Mouse (Mus musculus) liver, adult 2 months (tissue): ENCODE measurements around the gene Rps24. TPM values are rescaled to one million over a fixed set of nuclear protein-coding genes. Genes with fewer than 3 reads are reported as not detected.
A peak's percentile ranks its signal among the peaks of the same experiment; 100 is the strongest.

ENCODE experiments used
- DNase-seq: peaks from one replicate; pipeline ENCODE4 v3.0.0-alpha.2; 2011; ENCODE audit warnings: low read depth, low spot score; ENCODE audit errors: extremely low read depth
- H3K27ac ChIP-seq: fragments of 200-500 bp; replicated peaks from 2 replicates; pipeline ENCODE4 v1.5.1; 2012; ENCODE audit warnings: low read depth, mild to moderate bottlenecking, control low read depth, inconsistent platforms, low read length; ENCODE audit not compliant: insufficient read depth
- H3K27me3 ChIP-seq: fragments of 200-500 bp; 2 replicates; pipeline ENCODE4 v1.6.1; 2012; ENCODE audit warnings: mild to moderate bottlenecking, moderate library complexity, low read length, inconsistent platforms; ENCODE audit not compliant: control insufficient read depth, insufficient read depth
- H3K36me3 ChIP-seq: fragments of 200-500 bp; 2 replicates; pipeline ENCODE4 v1.6.1; 2012; ENCODE audit warnings: low read length, inconsistent platforms; ENCODE audit not compliant: control insufficient read depth, insufficient read depth
- H3K4me1 ChIP-seq: fragments of 200-500 bp; 2 replicates; pipeline ENCODE4 v1.6.1; 2011; ENCODE audit warnings: low read length; ENCODE audit not compliant: control insufficient read depth, insufficient read depth
- H3K4me3 ChIP-seq: fragments of 200-500 bp; 2 replicates; pipeline ENCODE4 v1.5.1; 2011; ENCODE audit warnings: low read depth, mild to moderate bottlenecking, control low read depth, low read length, moderate library complexity; ENCODE audit not compliant: insufficient read depth
- H3K79me2 ChIP-seq: fragments of 200-500 bp; 2 replicates; pipeline ENCODE4 v1.6.1; 2012; ENCODE audit warnings: inconsistent platforms, mild to moderate bottlenecking, low read length, moderate library complexity; ENCODE audit not compliant: control insufficient read depth, insufficient read depth
- H3K9ac ChIP-seq: fragments of 200-500 bp; 2 replicates; pipeline ENCODE4 v1.6.1; 2012; ENCODE audit warnings: low read depth, mild to moderate bottlenecking, control low read depth, inconsistent platforms, low read length
- CTCF ChIP-seq: fragments of 200-500 bp; IDR thresholded peaks from 2 replicates; pipeline ENCODE4 v1.5.1; 2011; ENCODE audit warnings: low read depth, low read length, control low read depth
- POLR2A ChIP-seq: fragments of 200-500 bp; IDR thresholded peaks from 2 replicates; pipeline ENCODE4 v1.6.1; 2011; ENCODE audit warnings: low read length, control low read depth; ENCODE audit not compliant: insufficient read depth; ENCODE audit errors: extremely low read depth
- WGBS: fragments of 180-500 bp; shearing (Covaris S2); methylation state at CpG from one replicate; pipeline ENCODE4 v1.1.7; 2018; 5-methylcytosine and 5-hydroxymethylcytosine counted together
- polyA plus RNA-seq: library from polyadenylated mRNA; depleted of rRNA; stranded (reverse); fragments of >200 nt; gene quantifications from 2 replicates; pipeline ENCODE4 v1.2.3, GENCODE M21; 2012
- total RNA-seq: library from RNA; depleted of rRNA; stranded (reverse); fragments of >200 nt; gene quantifications from 2 replicates; pipeline ENCODE4 v1.2.3, GENCODE M21; 2014

The Rps24 gene
- total and polyA plus RNA-seq, 2 experiments = 206 to 876 TPM

GRCm38 (mm10) chr14:24498561-24499255 lies 11.8 kb downstream of the Rps24 start:
- H3K9ac ChIP-seq = no peak overlapping the region
- no peaks in the 10 kb centered on the region for H3K4me1 ChIP-seq
- H3K27ac ChIP-seq = no peak overlapping the region
- H3K4me3 ChIP-seq = no peak overlapping the region
- 49% methylated on average over 5 of the region's 5 CpGs for WGBS
- DNase-seq = no peak
- peaks cover 47% of the 10 kb centered on the region for H3K36me3 ChIP-seq
- TF ChIP-seq POLR2A = no peak
- no peak for TF ChIP-seq CTCF
- H3K79me2 ChIP-seq = no peaks in the 10 kb centered on the region
- H3K27me3 ChIP-seq = no peaks in the 10 kb centered on the region

GRCm38 (mm10) chr14:24499478-24499877 lies 12.6 kb downstream of the Rps24 start:
- peaks cover 40% of the 10 kb centered on the region for H3K36me3 ChIP-seq
- H3K27me3 ChIP-seq = no peaks in the 10 kb centered on the region
- no peak overlapping the region for H3K9ac ChIP-seq
- H3K27ac ChIP-seq = no peak overlapping the region
- TF ChIP-seq CTCF (no peak), POLR2A (no peak)
- H3K79me2 ChIP-seq = no peaks in the 10 kb centered on the region
- WGBS = 67% methylated on average over 9 of the region's 9 CpGs
- no peaks in the 10 kb centered on the region for H3K4me1 ChIP-seq
- no peak overlapping the region for H3K4me3 ChIP-seq
- DNase-seq = no peak

GRCm38 (mm10) chr14:24500091-24500844 lies 13.3 kb downstream of the Rps24 start:
- 28% methylated on average over 18 of the region's 18 CpGs for whole genome bisulfite sequencing
- TF ChIP-seq POLR2A (no peak), CTCF (peak; percentile 86)
- Histone ChIP-seq H3K79me2 (no peaks in the 10 kb centered on the region), H3K27ac (no peak overlapping the region), H3K4me3 (no peak overlapping the region), H3K27me3 (no peaks in the 10 kb centered on the region), H3K9ac (no peak overlapping the region), H3K36me3 (peaks cover 33% of the 10 kb centered on the region), H3K4me1 (no peaks in the 10 kb centered on the region)
- DNase-seq = peak; percentile 18

GRCm38 (mm10) chr14:24500845-24501186 lies 13.9 kb downstream of the Rps24 start:
- no peaks in the 10 kb centered on the region for H3K4me1 ChIP-seq
- TF ChIP-seq CTCF = no peak
- TF ChIP-seq POLR2A = no peak
- no peak overlapping the region for H3K9ac ChIP-seq
- peaks cover 30% of the 10 kb centered on the region for H3K36me3 ChIP-seq
- no peak for DNase-seq
- H3K27me3 ChIP-seq = no peaks in the 10 kb centered on the region
- no peak overlapping the region for H3K27ac ChIP-seq
- no peaks in the 10 kb centered on the region for H3K79me2 ChIP-seq
- no peak overlapping the region for H3K4me3 ChIP-seq
- 46% methylated on average over 8 of the region's 8 CpGs for WGBS

GRCm38 (mm10) chr14:24501256-24501655 lies 14.3 kb downstream of the Rps24 start:
- TF ChIP-seq CTCF = no peak
- TF ChIP-seq POLR2A = no peak
- Histone ChIP-seq H3K27me3 (no peaks in the 10 kb centered on the region), H3K9ac (no peak overlapping the region), H3K36me3 (peaks cover 25% of the 10 kb centered on the region), H3K4me1 (no peaks in the 10 kb centered on the region), H3K79me2 (no peaks in the 10 kb centered on the region), H3K4me3 (no peak overlapping the region), H3K27ac (no peak overlapping the region)
- 81% methylated on average over 4 of the region's 4 CpGs for WGBS
- DNase-seq = no peak
